Mouse (Mus musculus): ENCODE results near the gene Sirpa.

DNA sequence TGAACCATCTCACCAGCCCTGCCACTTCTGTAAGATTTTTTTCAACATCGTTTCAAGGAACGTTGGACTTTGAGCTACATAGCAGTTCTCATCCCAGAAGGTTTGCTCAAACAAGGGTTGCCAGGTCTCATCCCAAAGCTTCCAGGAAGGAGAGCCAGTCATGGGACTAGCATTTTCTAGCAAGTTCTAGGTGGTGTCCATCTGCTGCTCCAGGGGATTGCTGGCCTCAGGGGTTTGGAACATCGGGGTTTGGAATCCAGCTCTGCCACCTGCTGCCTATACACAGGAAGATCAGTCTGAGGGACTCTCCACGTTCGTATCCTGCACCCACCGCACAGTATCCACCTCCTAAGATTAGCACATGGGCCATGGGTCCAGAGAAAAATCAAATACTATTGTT is 67.4 kb downstream of the Sirpa start:
- TF ChIP-seq CTCF (IDR thresholded peaks at IDR 0.05; ENCODE audit: insufficient read depth, low read length) (peak; percentile 32; the same call in 1 of the 2 replicates), POLR2A (IDR thresholded peaks at IDR 0.05; ENCODE audit: borderline replicate concordance, extremely low read depth, low read depth, low read length) (no peak)

Data from lung, adult 2 months (tissue).